Mouse (Mus musculus): ENCODE measurements at regions not wholly inside any gene's neighbourhood (a gene's known extent, or its start where the extent isn't known, plus 50 kb on each side); places are given as distances from the start of the nearest gene placed in this dataset.

DNA sequence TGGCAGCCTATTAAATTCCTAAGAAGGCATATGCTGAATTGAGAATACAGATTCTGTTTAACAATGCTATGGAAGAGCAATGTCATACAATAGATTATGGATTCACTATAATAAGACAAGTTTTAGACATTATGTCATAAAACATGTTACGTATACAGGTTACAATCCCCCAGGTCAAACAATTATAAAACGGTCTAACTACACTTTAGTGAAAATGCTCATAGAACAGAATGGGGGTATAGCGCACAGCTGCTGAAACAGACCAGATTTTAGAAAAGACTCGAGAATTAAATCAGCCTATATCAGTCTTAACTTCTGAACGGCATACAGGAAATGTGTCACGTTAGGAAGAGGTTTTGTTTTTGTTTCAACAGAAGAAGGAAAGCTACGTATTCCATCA lies 660.5 kb upstream of the Sel1l start:
- H3K9me3 ChIP-seq (replicated peaks; ENCODE audit: control insufficient read depth, low read length): no peaks in the 10 kb centered on the region
- no peak overlapping the region for H3K4me3 ChIP-seq (ENCODE audit: low read depth, low read length)
- H3K4me1 ChIP-seq (ENCODE audit: control insufficient read depth, insufficient read depth, low read length): no peaks in the 10 kb centered on the region
- H3K9ac ChIP-seq (ENCODE audit: low read length): no peak overlapping the region
- ATAC-seq (no peak), DNase-seq (ENCODE audit: low spot score) (no peak)
- no peaks in the 10 kb centered on the region for H3K27me3 ChIP-seq (replicated peaks; ENCODE audit: control insufficient read depth, insufficient read depth, low read length)
- 84% methylated on average over 7 of the region's 7 CpGs for WGBS
- H3K27ac ChIP-seq (ENCODE audit: low read depth, low read length): no peak overlapping the region
- H3K36me3 ChIP-seq (ENCODE audit: control insufficient read depth, insufficient read depth, low read length): no peaks in the 10 kb centered on the region
- H3K4me2 ChIP-seq (ENCODE audit: low read length): no peak overlapping the region

GRCm38 (mm10) chr12:92508796-92509489 lies 660.0 kb upstream of the Sel1l start:
- no peaks in the 10 kb centered on the region for H3K9me3 ChIP-seq (replicated peaks; ENCODE audit: control insufficient read depth, low read length)
- H3K4me1 ChIP-seq (ENCODE audit: control insufficient read depth, insufficient read depth, low read length): no peaks in the 10 kb centered on the region
- no peak overlapping the region for H3K4me2 ChIP-seq (ENCODE audit: low read length)
- no peaks in the 10 kb centered on the region for H3K36me3 ChIP-seq (ENCODE audit: control insufficient read depth, insufficient read depth, low read length)
- H3K27ac ChIP-seq (ENCODE audit: low read depth, low read length): no peak overlapping the region
- WGBS: 83% methylated on average over 5 of the region's 5 CpGs
- H3K9ac ChIP-seq (ENCODE audit: low read length): no peak overlapping the region
- no peak for ATAC-seq
- H3K27me3 ChIP-seq (replicated peaks; ENCODE audit: control insufficient read depth, insufficient read depth, low read length): no peaks in the 10 kb centered on the region
- no peak for DNase-seq (ENCODE audit: low spot score)
- H3K4me3 ChIP-seq (ENCODE audit: low read depth, low read length): no peak overlapping the region

DNA sequence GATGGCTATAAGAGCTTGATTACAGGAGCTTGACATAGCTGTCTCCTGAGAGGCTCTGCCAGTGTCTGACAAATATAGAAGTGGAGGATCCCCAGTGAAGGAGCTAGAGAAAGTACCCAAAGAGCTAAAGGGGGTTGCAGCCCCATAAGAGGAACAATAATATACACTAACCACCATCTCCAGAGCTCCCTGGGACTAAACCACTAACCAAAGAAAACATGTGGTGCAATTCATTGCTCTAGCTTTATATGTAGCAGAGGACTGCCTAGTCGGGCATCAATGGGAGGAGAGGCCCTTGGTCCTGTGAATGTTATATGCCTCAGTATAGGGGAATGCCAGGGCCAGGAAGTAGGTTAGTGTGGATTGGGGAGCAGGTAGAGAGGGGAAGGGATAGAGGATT lies 635.0 kb upstream of the Sel1l start:
- DNase-seq (ENCODE audit: low spot score) (no peak), ATAC-seq (no peak)
- Histone ChIP-seq H3K9ac (ENCODE audit: low read length) (no peak overlapping the region), H3K27me3 (replicated peaks; ENCODE audit: control insufficient read depth, insufficient read depth, low read length) (no peaks in the 10 kb centered on the region), H3K9me3 (replicated peaks; ENCODE audit: control insufficient read depth, low read length) (no peaks in the 10 kb centered on the region), H3K36me3 (ENCODE audit: control insufficient read depth, insufficient read depth, low read length) (no peaks in the 10 kb centered on the region), H3K4me2 (ENCODE audit: low read length) (no peak overlapping the region), H3K4me3 (ENCODE audit: low read depth, low read length) (no peak overlapping the region), H3K4me1 (ENCODE audit: control insufficient read depth, insufficient read depth, low read length) (no peaks in the 10 kb centered on the region), H3K27ac (ENCODE audit: low read depth, low read length) (no peak overlapping the region)
- WGBS: 87% methylated on average over 1 of the region's 1 CpGs

GRCm38 (mm10) chr12:92474293-92475062 lies 625.5 kb upstream of the Sel1l start:
- no peaks in the 10 kb centered on the region for H3K36me3 ChIP-seq (ENCODE audit: control insufficient read depth, insufficient read depth, low read length)
- H3K9ac ChIP-seq (ENCODE audit: low read length): no peak overlapping the region
- H3K4me2 ChIP-seq (ENCODE audit: low read length): no peak overlapping the region
- peak; percentile 89 for ATAC-seq
- H3K4me1 ChIP-seq (ENCODE audit: control insufficient read depth, insufficient read depth, low read length): no peaks in the 10 kb centered on the region
- H3K9me3 ChIP-seq (replicated peaks; ENCODE audit: control insufficient read depth, low read length): no peaks in the 10 kb centered on the region
- peak; percentile 62 for DNase-seq (ENCODE audit: low spot score)
- H3K27ac ChIP-seq (ENCODE audit: low read depth, low read length): no peak overlapping the region
- no peak overlapping the region for H3K4me3 ChIP-seq (ENCODE audit: low read depth, low read length)
- no peaks in the 10 kb centered on the region for H3K27me3 ChIP-seq (replicated peaks; ENCODE audit: control insufficient read depth, insufficient read depth, low read length)
- 10% methylated on average over 4 of the region's 4 CpGs for WGBS

DNA sequence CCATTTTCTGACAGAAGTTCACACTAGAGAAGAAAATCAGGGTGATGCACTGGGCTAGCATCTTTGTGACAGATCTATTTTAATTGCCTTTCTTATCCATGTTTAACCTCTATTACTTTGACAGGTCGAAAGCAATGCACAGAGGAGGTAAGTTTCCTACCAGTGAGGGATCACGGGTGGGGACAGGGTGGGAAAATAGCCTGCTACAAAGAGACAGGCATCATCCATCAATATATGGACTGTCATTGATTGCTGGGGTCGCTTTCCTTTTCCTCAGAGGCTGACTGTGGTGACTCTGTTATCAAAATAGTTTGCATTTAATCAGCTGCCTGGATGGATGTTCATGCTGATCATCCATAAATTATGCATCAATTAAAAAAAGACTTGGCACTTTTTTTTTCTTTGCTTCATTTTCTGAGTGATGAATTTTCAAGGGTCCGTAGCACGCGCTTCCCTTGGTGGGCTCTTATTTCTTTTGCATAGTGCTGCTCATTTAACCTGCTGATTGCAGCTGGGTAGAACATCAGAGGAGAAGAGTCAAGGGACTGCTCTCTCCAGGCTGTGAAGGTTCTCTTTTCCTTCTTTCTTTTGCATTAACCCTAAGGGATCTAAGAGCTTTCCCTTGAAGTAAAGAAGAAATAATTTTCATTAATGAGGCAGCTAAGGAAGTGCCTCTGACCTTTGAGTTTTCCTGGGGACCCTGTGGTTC lies 602.3 kb upstream of the Sel1l start:
- no peak overlapping the region for H3K4me3 ChIP-seq (ENCODE audit: low read depth, low read length)
- no peaks in the 10 kb centered on the region for H3K9me3 ChIP-seq (replicated peaks; ENCODE audit: control insufficient read depth, low read length)
- no peaks in the 10 kb centered on the region for H3K4me1 ChIP-seq (ENCODE audit: control insufficient read depth, insufficient read depth, low read length)
- no peak overlapping the region for H3K9ac ChIP-seq (ENCODE audit: low read length)
- DNase-seq (ENCODE audit: low spot score) (peak; percentile 9), ATAC-seq (0 out of 2 replicates have a peak, but pooled peaks have one; percentile 23)
- no peaks in the 10 kb centered on the region for H3K36me3 ChIP-seq (ENCODE audit: control insufficient read depth, insufficient read depth, low read length)
- WGBS: 75% methylated on average over 6 of the region's 6 CpGs
- H3K27ac ChIP-seq (ENCODE audit: low read depth, low read length): no peak overlapping the region
- no peaks in the 10 kb centered on the region for H3K27me3 ChIP-seq (replicated peaks; ENCODE audit: control insufficient read depth, insufficient read depth, low read length)
- no peak overlapping the region for H3K4me2 ChIP-seq (ENCODE audit: low read length)

- no peaks in the 10 kb centered on the region for H3K27me3 ChIP-seq (replicated peaks; ENCODE audit: control insufficient read depth, insufficient read depth, low read length)
- no peak overlapping the region for H3K4me3 ChIP-seq (ENCODE audit: low read depth, low read length)
- H3K27ac ChIP-seq (ENCODE audit: low read depth, low read length): no peak overlapping the region
- H3K36me3 ChIP-seq (ENCODE audit: control insufficient read depth, insufficient read depth, low read length): no peaks in the 10 kb centered on the region
- 52% methylated on average over 4 of the region's 4 CpGs for WGBS
- ATAC-seq (no peak), DNase-seq (ENCODE audit: low spot score) (peak; percentile 13)
- H3K9me3 ChIP-seq (replicated peaks; ENCODE audit: control insufficient read depth, low read length): no peaks in the 10 kb centered on the region
- no peaks in the 10 kb centered on the region for H3K4me1 ChIP-seq (ENCODE audit: control insufficient read depth, insufficient read depth, low read length)
- H3K4me2 ChIP-seq (ENCODE audit: low read length): no peak overlapping the region
- no peak overlapping the region for H3K9ac ChIP-seq (ENCODE audit: low read length)
These were observed 569.5 kb upstream of the Sel1l start for GRCm38 (mm10) chr12:92418458-92418857.

DNA sequence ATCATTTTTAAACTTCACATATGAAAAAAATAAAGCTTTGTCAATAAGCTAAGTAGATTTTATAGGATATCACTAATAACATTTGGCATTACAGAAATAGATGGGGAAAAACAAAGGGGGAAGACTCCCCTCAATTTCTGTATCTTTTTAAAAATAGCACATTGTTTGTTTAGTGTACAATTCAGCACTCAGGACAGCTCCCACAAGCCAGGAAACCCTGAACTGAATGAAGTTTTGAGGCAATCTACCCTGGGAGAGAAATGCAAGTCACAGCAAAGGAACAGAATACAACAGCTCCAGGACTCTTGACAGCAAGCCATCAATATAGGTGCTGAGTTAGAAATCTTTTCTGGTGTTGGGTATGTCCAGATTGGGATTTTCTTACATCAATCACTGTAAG lies 556.5 kb upstream of the Sel1l start:
- no peaks in the 10 kb centered on the region for H3K36me3 ChIP-seq (ENCODE audit: control insufficient read depth, insufficient read depth, low read length)
- H3K27me3 ChIP-seq (replicated peaks; ENCODE audit: control insufficient read depth, insufficient read depth, low read length): no peaks in the 10 kb centered on the region
- H3K27ac ChIP-seq (ENCODE audit: low read depth, low read length): no peak overlapping the region
- H3K9ac ChIP-seq (ENCODE audit: low read length): no peak overlapping the region
- DNase-seq (ENCODE audit: low spot score) (no peak), ATAC-seq (no peak)
- no peak overlapping the region for H3K4me2 ChIP-seq (ENCODE audit: low read length)
- no peak overlapping the region for H3K4me3 ChIP-seq (ENCODE audit: low read depth, low read length)
- no peaks in the 10 kb centered on the region for H3K4me1 ChIP-seq (ENCODE audit: control insufficient read depth, insufficient read depth, low read length)
- no peaks in the 10 kb centered on the region for H3K9me3 ChIP-seq (replicated peaks; ENCODE audit: control insufficient read depth, low read length)

- no peak overlapping the region for H3K4me2 ChIP-seq (ENCODE audit: low read length)
- no peak for ATAC-seq
- H3K9ac ChIP-seq (ENCODE audit: low read length): no peak overlapping the region
- no peak overlapping the region for H3K27ac ChIP-seq (ENCODE audit: low read depth, low read length)
- peak; percentile 25 for DNase-seq (ENCODE audit: low spot score)
- no peaks in the 10 kb centered on the region for H3K36me3 ChIP-seq (ENCODE audit: control insufficient read depth, insufficient read depth, low read length)
- no peaks in the 10 kb centered on the region for H3K4me1 ChIP-seq (ENCODE audit: control insufficient read depth, insufficient read depth, low read length)
- H3K27me3 ChIP-seq (replicated peaks; ENCODE audit: control insufficient read depth, insufficient read depth, low read length): no peaks in the 10 kb centered on the region
- no peaks in the 10 kb centered on the region for H3K9me3 ChIP-seq (replicated peaks; ENCODE audit: control insufficient read depth, low read length)
- WGBS: 37% methylated on average over 1 of the region's 1 CpGs
- H3K4me3 ChIP-seq (ENCODE audit: low read depth, low read length): no peak overlapping the region
These were observed 552.0 kb upstream of the Sel1l start for GRCm38 (mm10) chr12:92400987-92401386.

DNA sequence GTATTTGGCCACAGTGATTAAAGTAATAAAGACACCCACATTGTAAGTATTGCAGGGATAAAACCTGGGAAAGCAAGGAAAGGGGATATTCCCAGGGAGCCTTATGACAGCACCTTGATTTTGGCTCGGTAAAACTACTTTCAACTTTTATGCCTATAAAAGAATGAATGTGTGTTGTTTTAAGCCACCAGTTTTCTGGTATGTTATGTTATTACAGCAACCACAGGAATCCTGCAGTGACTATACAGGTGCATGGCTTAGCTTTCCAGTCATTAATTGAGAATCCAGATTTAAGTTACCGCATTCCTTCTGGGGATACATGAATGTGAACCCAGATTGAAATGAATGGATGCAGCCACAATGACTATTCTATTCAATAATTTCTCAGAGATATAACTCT lies 537.2 kb upstream of the Sel1l start:
- WGBS: 92% methylated on average over 2 of the region's 2 CpGs
- no peaks in the 10 kb centered on the region for H3K36me3 ChIP-seq (ENCODE audit: control insufficient read depth, insufficient read depth, low read length)
- no peaks in the 10 kb centered on the region for H3K27me3 ChIP-seq (replicated peaks; ENCODE audit: control insufficient read depth, insufficient read depth, low read length)
- H3K9ac ChIP-seq (ENCODE audit: low read length): no peak overlapping the region
- no peak for DNase-seq (ENCODE audit: low spot score)
- no peaks in the 10 kb centered on the region for H3K4me1 ChIP-seq (ENCODE audit: control insufficient read depth, insufficient read depth, low read length)
- H3K9me3 ChIP-seq (replicated peaks; ENCODE audit: control insufficient read depth, low read length): no peaks in the 10 kb centered on the region
- no peak for ATAC-seq
- H3K27ac ChIP-seq (ENCODE audit: low read depth, low read length): no peak overlapping the region
- H3K4me3 ChIP-seq (ENCODE audit: low read depth, low read length): no peak overlapping the region
- H3K4me2 ChIP-seq (ENCODE audit: low read length): no peak overlapping the region
